Mouse (Mus musculus): ENCODE data around the gene B430306N03Rik. TPM values are rescaled to one million over a fixed set of nuclear protein-coding genes. Genes with fewer than 3 reads are reported as not detected.
A peak's percentile ranks its signal among the peaks of the same experiment; 100 is the strongest.

The B430306N03Rik gene
- polyA plus RNA-seq, 1 experiment from 2014 or later, result 4.3 TPM

GRCm38 (mm10) chr17:48279002-48279401, 36.9 kb upstream of the B430306N03Rik start:
- Histone ChIP-seq H3K9me3 (replicated peaks) (no peaks in the 10 kb centered on the region), H3K4me1 (replicated peaks) (peaks cover 74% of the 10 kb centered on the region), H3K36me3 (replicated peaks) (no peaks in the 10 kb centered on the region), H3K4me2 (no peak overlapping the region), H3K27ac (replicated peaks) (no peak overlapping the region), H3K4me3 (replicated peaks) (no peak overlapping the region), H3K27me3 (no peaks in the 10 kb centered on the region), H3K9ac (no peak overlapping the region)
- no peak for ATAC-seq (ENCODE audit: insufficient read depth)
- 47% methylated on average over 4 of the region's 4 CpGs for WGBS (ENCODE audit: insufficient replicate concordance)

DNA sequence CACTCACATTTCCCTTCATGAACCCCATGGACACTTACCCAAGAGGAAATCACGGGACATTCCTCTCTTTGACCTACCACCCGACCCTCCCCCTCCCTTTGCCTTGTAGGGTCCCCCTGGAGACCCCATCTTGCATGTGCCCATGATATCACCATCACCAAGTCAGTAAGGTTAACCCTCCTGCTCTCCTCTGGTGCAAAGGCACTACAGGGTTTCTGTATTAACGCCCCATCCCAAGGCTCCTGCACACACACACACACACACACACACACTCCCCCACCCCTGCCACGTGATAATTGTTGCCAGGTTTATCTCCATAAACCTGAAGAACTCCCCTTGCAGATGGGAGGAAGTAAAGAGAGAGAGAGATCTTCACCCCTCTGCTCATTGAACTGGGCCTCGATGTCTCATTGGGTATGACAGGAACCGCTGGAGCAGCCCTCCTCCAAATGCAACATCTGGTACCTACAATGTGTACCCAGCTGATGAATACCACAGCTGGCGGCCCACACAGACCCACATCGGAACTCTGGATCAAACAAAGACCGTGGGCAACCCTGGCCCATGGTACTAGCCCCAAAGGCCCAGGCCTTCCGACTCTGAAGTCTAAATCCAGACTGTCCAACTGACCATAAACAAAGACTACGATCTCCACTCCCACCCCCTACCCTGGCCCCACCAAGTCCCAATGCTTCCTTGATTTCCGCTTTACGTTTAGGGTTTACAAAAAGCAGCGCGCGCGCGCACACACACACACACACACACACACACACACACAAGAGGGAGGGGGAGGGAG, 34.8 kb upstream of the B430306N03Rik start:
- Histone ChIP-seq H3K27ac (replicated peaks) (peak overlapping the region; percentile 58), H3K4me1 (replicated peaks) (peaks cover 52% of the 10 kb centered on the region), H3K36me3 (replicated peaks) (no peaks in the 10 kb centered on the region), H3K4me2 (peak overlapping the region; percentile 71), H3K27me3 (no peaks in the 10 kb centered on the region), H3K4me3 (replicated peaks) (peak overlapping the region; percentile 56), H3K9me3 (replicated peaks) (no peaks in the 10 kb centered on the region), H3K9ac (peak overlapping the region; percentile 52)
- 22% methylated on average over 18 of the region's 18 CpGs for WGBS (ENCODE audit: insufficient replicate concordance)
- ATAC-seq (ENCODE audit: insufficient read depth), result peak; percentile 52

DNA sequence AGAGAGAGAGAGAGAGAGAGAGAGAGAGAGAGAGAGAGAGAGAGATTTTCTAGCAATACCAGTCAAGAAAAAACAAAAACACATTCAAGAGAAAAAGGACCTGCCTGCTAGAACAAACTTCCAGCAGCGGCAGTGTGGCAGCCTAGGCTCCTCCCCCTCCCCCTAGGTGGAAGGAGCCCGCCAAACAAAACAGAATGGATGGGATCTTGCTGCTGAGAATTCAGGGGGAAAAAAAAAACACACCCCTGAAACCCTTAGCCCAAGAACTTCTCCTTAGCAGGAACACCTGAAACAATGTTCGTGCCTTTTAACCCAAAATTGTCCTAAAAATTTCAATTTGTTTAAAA, 34.2 kb upstream of the B430306N03Rik start:
- peak overlapping the region; percentile 71 for H3K4me2 ChIP-seq
- H3K27me3 ChIP-seq, result no peaks in the 10 kb centered on the region
- no peaks in the 10 kb centered on the region for H3K9me3 ChIP-seq (replicated peaks)
- H3K4me3 ChIP-seq (replicated peaks), result peak overlapping the region; percentile 56
- H3K36me3 ChIP-seq (replicated peaks), result no peaks in the 10 kb centered on the region
- peaks cover 51% of the 10 kb centered on the region for H3K4me1 ChIP-seq (replicated peaks)
- H3K9ac ChIP-seq, result peak overlapping the region; percentile 52
- WGBS (ENCODE audit: insufficient replicate concordance), result 5% methylated on average over 3 of the region's 3 CpGs
- peak; percentile 36; the same call in 1 of the 2 replicates for ATAC-seq (ENCODE audit: insufficient read depth)
- peak overlapping the region; percentile 58 for H3K27ac ChIP-seq (replicated peaks)

- no peak overlapping the region for H3K4me2 ChIP-seq
- H3K36me3 ChIP-seq (replicated peaks), result no peaks in the 10 kb centered on the region
- ATAC-seq (ENCODE audit: insufficient read depth), result no peak
- H3K4me3 ChIP-seq (replicated peaks), result no peak overlapping the region
- no peaks in the 10 kb centered on the region for H3K9me3 ChIP-seq (replicated peaks)
- 25% methylated on average over 1 of the region's 1 CpGs for WGBS (ENCODE audit: insufficient replicate concordance)
- H3K4me1 ChIP-seq (replicated peaks), result peaks cover 16% of the 10 kb centered on the region
- H3K27ac ChIP-seq (replicated peaks), result no peak overlapping the region
- H3K27me3 ChIP-seq, result no peaks in the 10 kb centered on the region
- H3K9ac ChIP-seq, result no peak overlapping the region
Measured at GRCm38 (mm10) chr17:48286765-48287164, 29.2 kb upstream of the B430306N03Rik start.

- H3K9me3 ChIP-seq (replicated peaks), result no peaks in the 10 kb centered on the region
- WGBS (ENCODE audit: insufficient replicate concordance), result 29% methylated on average over 2 of the region's 2 CpGs
- no peaks in the 10 kb centered on the region for H3K36me3 ChIP-seq (replicated peaks)
- no peak overlapping the region for H3K27ac ChIP-seq (replicated peaks)
- peaks cover 13% of the 10 kb centered on the region for H3K4me1 ChIP-seq (replicated peaks)
- no peaks in the 10 kb centered on the region for H3K27me3 ChIP-seq
- ATAC-seq (ENCODE audit: insufficient read depth), result no peak
- H3K9ac ChIP-seq, result no peak overlapping the region
- H3K4me2 ChIP-seq, result no peak overlapping the region
- no peak overlapping the region for H3K4me3 ChIP-seq (replicated peaks)
Measured at GRCm38 (mm10) chr17:48287276-48287675, 28.7 kb upstream of the B430306N03Rik start.

GRCm38 (mm10) chr17:48293500-48294194, 22.3 kb upstream of the B430306N03Rik start:
- Histone ChIP-seq H3K4me3 (replicated peaks) (no peak overlapping the region), H3K9ac (no peak overlapping the region), H3K4me2 (no peak overlapping the region), H3K27me3 (no peaks in the 10 kb centered on the region), H3K36me3 (replicated peaks) (no peaks in the 10 kb centered on the region), H3K4me1 (replicated peaks) (peaks cover 12% of the 10 kb centered on the region), H3K27ac (replicated peaks) (no peak overlapping the region), H3K9me3 (replicated peaks) (no peaks in the 10 kb centered on the region)
- WGBS (ENCODE audit: insufficient replicate concordance), result 46% methylated on average over 5 of the region's 5 CpGs
- no peak for ATAC-seq (ENCODE audit: insufficient read depth)

DNA sequence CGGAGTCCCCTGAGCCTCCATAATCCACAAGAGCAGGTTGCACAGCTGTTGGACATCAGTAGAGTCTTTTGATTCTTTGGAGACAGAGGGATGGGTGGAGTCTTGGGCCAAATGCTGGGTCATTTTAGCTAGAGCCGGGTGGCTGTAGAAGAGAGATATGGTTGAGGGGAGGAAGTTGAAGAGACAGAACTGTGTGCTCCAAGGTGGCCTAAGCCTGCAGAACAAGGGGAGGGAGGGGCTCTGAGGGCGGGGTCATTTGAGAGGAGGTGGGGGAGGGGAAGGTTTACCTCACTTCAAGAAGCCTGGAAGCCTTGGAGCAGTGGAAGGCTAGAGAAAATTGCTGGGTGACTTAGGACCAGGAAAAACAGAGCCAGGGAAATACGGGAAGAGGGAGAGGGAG, 16.7 kb upstream of the B430306N03Rik start, which contains the start of gene Treml2:
TSS of gene Treml2 (plus strand) at position 296 of the 400 bp plus-strand sequence.
- 5% methylated on average over 3 of the region's 4 CpGs for WGBS (ENCODE audit: insufficient replicate concordance)
- Histone ChIP-seq H3K9me3 (replicated peaks) (no peaks in the 10 kb centered on the region), H3K4me2 (peak within 1 kb of the TSS; percentile 78), H3K27ac (replicated peaks) (peak within 1 kb of the TSS; percentile 81), H3K4me1 (replicated peaks) (peaks cover 60% of the 10 kb centered on the region), H3K36me3 (replicated peaks) (peaks cover 12% of the 10 kb centered on the region; the same call in 1 of the 2 replicates), H3K4me3 (replicated peaks) (peak within 1 kb of the TSS; percentile 58), H3K9ac (peak within 1 kb of the TSS; percentile 60), H3K27me3 (no peaks in the 10 kb centered on the region)
- peak; percentile 79 for ATAC-seq (ENCODE audit: insufficient read depth)

GRCm38 (mm10) chr17:48299756-48300155, 16.2 kb upstream of the B430306N03Rik start:
- Histone ChIP-seq H3K4me1 (replicated peaks) (peaks cover 60% of the 10 kb centered on the region), H3K9ac (peak overlapping the region; percentile 60), H3K36me3 (replicated peaks) (peaks cover 17% of the 10 kb centered on the region; the same call in 1 of the 2 replicates), H3K4me2 (peak overlapping the region; percentile 78), H3K27ac (replicated peaks) (peak overlapping the region; percentile 81), H3K27me3 (no peaks in the 10 kb centered on the region), H3K9me3 (replicated peaks) (no peaks in the 10 kb centered on the region), H3K4me3 (replicated peaks) (peak overlapping the region; percentile 58)
- 12% methylated on average over 7 of the region's 7 CpGs for WGBS (ENCODE audit: insufficient replicate concordance)
- peak; percentile 25; the same call in 1 of the 2 replicates for ATAC-seq (ENCODE audit: insufficient read depth)

- H3K27ac ChIP-seq (replicated peaks), result peak overlapping the region; percentile 81
- no peaks in the 10 kb centered on the region for H3K9me3 ChIP-seq (replicated peaks)
- no peaks in the 10 kb centered on the region for H3K27me3 ChIP-seq
- WGBS (ENCODE audit: insufficient replicate concordance), result 15% methylated on average over 7 of the region's 7 CpGs
- H3K4me2 ChIP-seq, result peak overlapping the region; percentile 78
- H3K4me3 ChIP-seq (replicated peaks), result peak overlapping the region; percentile 58
- peak; percentile 77 for ATAC-seq (ENCODE audit: insufficient read depth)
- H3K36me3 ChIP-seq (replicated peaks), result peaks cover 19% of the 10 kb centered on the region; the same call in 1 of the 2 replicates
- peaks cover 60% of the 10 kb centered on the region for H3K4me1 ChIP-seq (replicated peaks)
- peak overlapping the region; percentile 60 for H3K9ac ChIP-seq
Measured at GRCm38 (mm10) chr17:48300199-48300598, 15.7 kb upstream of the B430306N03Rik start.

DNA sequence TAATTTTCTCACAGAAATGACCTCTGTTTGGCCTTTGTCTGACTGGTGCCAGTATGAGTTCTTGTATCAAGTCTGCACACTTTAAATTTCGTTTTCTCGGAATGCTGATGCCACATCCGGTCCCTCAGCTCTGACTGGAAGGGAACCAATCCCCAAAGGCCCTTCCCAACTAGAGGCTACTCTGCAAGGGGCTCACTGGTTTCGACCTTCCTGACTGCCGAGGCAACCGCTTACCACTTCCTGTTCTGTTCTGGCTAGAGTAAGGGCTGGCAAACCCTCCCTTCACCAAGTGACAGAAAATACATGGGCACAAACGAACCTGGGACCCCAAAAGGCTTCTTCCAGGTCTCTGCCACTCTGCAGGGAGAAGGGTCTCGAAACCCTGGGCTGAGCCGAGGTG, 15.1 kb upstream of the B430306N03Rik start:
- Histone ChIP-seq H3K4me2 (peak overlapping the region; percentile 78), H3K9me3 (replicated peaks) (no peaks in the 10 kb centered on the region), H3K27me3 (no peaks in the 10 kb centered on the region), H3K9ac (peak overlapping the region; percentile 60), H3K36me3 (replicated peaks) (peaks cover 19% of the 10 kb centered on the region; the same call in 1 of the 2 replicates), H3K27ac (replicated peaks) (peak overlapping the region; percentile 81), H3K4me3 (replicated peaks) (peak overlapping the region; percentile 58), H3K4me1 (replicated peaks) (peaks cover 60% of the 10 kb centered on the region)
- ATAC-seq (ENCODE audit: insufficient read depth), result 0 out of 2 replicates have a peak, but pooled peaks have one; percentile 28
- 9% methylated on average over 9 of the region's 9 CpGs for WGBS (ENCODE audit: insufficient replicate concordance)

DNA sequence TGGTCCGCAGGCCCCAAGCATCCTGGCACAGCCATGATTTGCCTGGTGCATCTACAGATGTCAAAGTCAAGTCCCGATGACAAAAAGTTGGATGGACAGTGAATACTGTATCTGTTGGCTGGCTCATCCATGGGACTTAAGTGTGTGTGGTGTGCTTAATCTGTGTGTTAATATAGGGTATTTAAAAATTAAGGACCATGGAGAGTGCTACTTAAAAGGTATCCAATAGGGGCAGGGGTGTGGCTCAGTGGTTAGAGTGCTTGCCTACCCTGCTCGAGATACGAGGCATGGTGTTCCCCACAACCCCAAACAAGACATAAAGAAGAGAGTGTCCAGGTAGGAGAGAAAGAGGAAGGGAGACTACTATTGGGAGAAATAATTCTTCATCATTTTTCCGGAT, 14.1 kb upstream of the B430306N03Rik start:
- Histone ChIP-seq H3K9me3 (replicated peaks) (no peaks in the 10 kb centered on the region), H3K36me3 (replicated peaks) (peaks cover 22% of the 10 kb centered on the region; the same call in 1 of the 2 replicates), H3K9ac (peak overlapping the region; percentile 60; the same call in 1 of the 2 replicates), H3K4me1 (replicated peaks) (peaks cover 56% of the 10 kb centered on the region), H3K27ac (replicated peaks) (peak overlapping the region; percentile 81), H3K27me3 (no peaks in the 10 kb centered on the region), H3K4me2 (peak overlapping the region; percentile 78), H3K4me3 (replicated peaks) (peak overlapping the region; percentile 58)
- no peak for ATAC-seq (ENCODE audit: insufficient read depth)
- 64% methylated on average over 5 of the region's 5 CpGs for WGBS (ENCODE audit: insufficient replicate concordance)
